ENCODE assay signal across 7 mouse cellular contexts in genomic region chr2:155473570-155474088, GRCm38 (mm10). TPM values are rescaled to one million over a fixed set of nuclear protein-coding genes. Genes with fewer than 3 reads are reported as not detected.
DNase-seq lines count a peak whose midpoint lies in the region; ATAC-seq lines count a peak whose summit lies in the region.

Gene Ncoa6, minus strand, starts transcription at chr2:155473894.

- no peaks in the 10 kb centered on the region for H3K36me3 ChIP-seq in midbrain, embryonic 10.5 days

- ATAC-seq in common myeloid progenitor, adult 5-6 weeks (replicated peaks; ENCODE audit: low read depth, poor library complexity, severe bottlenecking) = peak; percentile 65

- WGBS in midbrain, embryonic 10.5 days = under 1% methylated on average over 57 of the region's 72 CpGs

- H3K4me3 ChIP-seq in midbrain, embryonic 10.5 days = peak within 1 kb of the TSS; percentile 90

- H3K27me3 ChIP-seq in midbrain, embryonic 10.5 days (ENCODE audit: low read depth, poor library complexity, severe bottlenecking) = peaks cover 10% of the 10 kb centered on the region; the same call in 1 of the 2 replicates

- H3K4me1 ChIP-seq in midbrain, embryonic 10.5 days = peaks cover 28% of the 10 kb centered on the region

- H3K9me3 ChIP-seq in midbrain, embryonic 10.5 days (replicated peaks) = no peaks in the 10 kb centered on the region

- DNase-seq in adrenal gland, adult 18-20 months (ENCODE audit: low spot score in 2 of 2) = peak; percentile 54 to 66
- DNase-seq in gastrocnemius, postnatal 14 days = peak; percentile 75
- peak; percentile 88 for DNase-seq in induced T-regulatory cell, adult 2 months (ENCODE audit: low read depth)
- peak; percentile 59 to 72 for DNase-seq in left cerebral cortex, postnatal 36 days (ENCODE audit: low spot score in 2 of 2)
- peak; percentile 86 for DNase-seq in midbrain, embryonic 10.5 days (ENCODE audit: low spot score)
- peak; percentile 86 for DNase-seq in right cerebral cortex, postnatal 4 days

- intact Hi-C loops in gastrocnemius, postnatal 14 days (cut with DNase I; ENCODE audit: low total_unique reads) = no loop called here
- intact Hi-C loops in left cerebral cortex, postnatal 36 days (cut with DNase I) = no loop called here

- peak within 1 kb of the TSS; percentile 97 for H3K27ac ChIP-seq in midbrain, embryonic 10.5 days (replicated peaks)

RNA-seq across cellular contexts. Expression of gene Ncoa6, which starts in this region (rescaled TPM):
- 10 to 100 TPM; 33.3 to 39.4 TPM for total RNA-seq in adrenal gland, adult 18-20 months (2021)
- 13.4 and 25.5 TPM in 2 replicates for total RNA-seq in common myeloid progenitor, adult 5-6 weeks (2017)
- total RNA-seq in gastrocnemius, postnatal 14 days (2021) = 10 to 100 TPM; 17.8 to 18.0 TPM
- 10 to 100 TPM; 60.7 to 71.5 TPM for total RNA-seq in left cerebral cortex, postnatal 36 days (2021)
- 20.8 and 22.3 TPM in 2 replicates for polyA plus RNA-seq in midbrain, embryonic 10.5 days (2016; fragmentation: Nextera tagmentation; extraction: Ambion mirVana)

Comparison
In these comparisons a context has a peak if more than half of its experiments do, and no peak if none do; other contexts are left out.
1. Peak in every context shown above with its lines: DNase-seq, ATAC-seq, H3K4me3 ChIP-seq and H3K27ac ChIP-seq.